Mouse (Mus musculus) gastrocnemius, postnatal 14 days (tissue): Measurements from ENCODE around the gene Ddx19b. TPM values are rescaled to one million over a fixed set of nuclear protein-coding genes. Genes with fewer than 3 reads are reported as not detected.
"Not testable (repeated sequence)": the region's sequence is repeated elsewhere in the genome, so short reads cannot be mapped to it uniquely, and the experiment has no call there.

ENCODE experiments used
- DNase-seq: peaks from one replicate; pipeline ENCODE4 v3.0.0; 2021; ENCODE audit warnings: mixed read lengths
- intact Hi-C: fragments of 180-260 bp; cut with DNase I; formaldehyde crosslinking; loops from one replicate; pipeline ENCODE4 v1.15.1; 2025; ENCODE audit warnings: low total_unique reads
- microRNA-seq, 2 experiments: library from miRNA; unstranded; fragments of <30 nt; microRNA quantifications; one replicate each; pipeline ENCODE4 v1.2.0; 2021
- total RNA-seq, 2 experiments: library from RNA; stranded (reverse); gene quantifications; 2 replicates each; pipeline ENCODE4 v1.2.3; 2021

Ddx19b gene
- total RNA-seq, 2 experiments from 2014 or later = 9.3 to 11.0 TPM

- intact Hi-C loops, DNase-seq: not testable (repeated sequence)
Observed at GRCm38 (mm10) chr8:110976532-110976931, 55.0 kb downstream of the Ddx19b start.

- DNase-seq = peak; percentile 84
- intact Hi-C loops = no loop called here
Observed at GRCm38 (mm10) chr8:110969910-110970770, 61.4 kb downstream of the Ddx19b start.

GRCm38 (mm10) chr8:110967326-110967725 is 64.2 kb downstream of the Ddx19b start:
- no peak for DNase-seq
- intact Hi-C loops = no loop called here

GRCm38 (mm10) chr8:110966586-110966985 is 65.0 kb downstream of the Ddx19b start:
- no peak for DNase-seq
- intact Hi-C loops = no loop called here

- DNase-seq = peak; percentile 76
- intact Hi-C loops = no loop called here
Observed at GRCm38 (mm10) chr8:110965594-110965993, 66.0 kb downstream of the Ddx19b start.

GRCm38 (mm10) chr8:110964666-110965065 is 66.9 kb downstream of the Ddx19b start:
- intact Hi-C loops = no loop called here
- no peak for DNase-seq

- no peak for DNase-seq
- intact Hi-C loops = no loop called here
Observed at GRCm38 (mm10) chr8:110963051-110963450, 68.5 kb downstream of the Ddx19b start.

GRCm38 (mm10) chr8:110959906-110960305 is 71.6 kb downstream of the Ddx19b start:
- DNase-seq = no peak
- intact Hi-C loops = loop anchor here (10.0 kb wide), 1 partner anchor 55 kb away; the partner anchor contains the start of gene Fuk

GRCm38 (mm10) chr8:110959071-110959780 is 72.3 kb downstream of the Ddx19b start:
- intact Hi-C loops = loop anchor here (10.0 kb wide), 1 partner anchor 54 kb away; the partner anchor contains the start of gene Fuk
- DNase-seq = no peak

GRCm38 (mm10) chr8:110958553-110958952 is 73.0 kb downstream of the Ddx19b start:
- intact Hi-C loops = loop anchor here (10.0 kb wide), 1 partner anchor 54 kb away; the partner anchor contains the start of gene Fuk

GRCm38 (mm10) chr8:110958135-110958534 is 73.4 kb downstream of the Ddx19b start:
- intact Hi-C loops = loop anchor here (10.0 kb wide), 1 partner anchor 53 kb away; the partner anchor contains the start of gene Fuk
- DNase-seq = no peak

More at GRCm38 (mm10) chr8:110958553-110958952, 73.0 kb downstream of the Ddx19b start:
- not testable (repeated sequence) for DNase-seq

GRCm38 (mm10) chr8:110957471-110957870 is 74.1 kb downstream of the Ddx19b start:
- no peak for DNase-seq
- intact Hi-C loops = loop anchor here (10.0 kb wide), 1 partner anchor 53 kb away; the partner anchor contains the start of gene Fuk

GRCm38 (mm10) chr8:110956619-110957450 is 74.7 kb downstream of the Ddx19b start:
- DNase-seq = no peak
- intact Hi-C loops = loop anchor here (10.0 kb wide), 1 partner anchor 52 kb away; the partner anchor contains the start of gene Fuk

GRCm38 (mm10) chr8:110954776-110955175 is 76.8 kb downstream of the Ddx19b start:
- no peak for DNase-seq
- intact Hi-C loops = loop anchor here (10.0 kb wide), 1 partner anchor 50 kb away; the partner anchor contains the start of gene Fuk

Small RNA genes lying within 50 kb of the gene (microRNA-seq; reads per million reads assigned to microRNA genes)
- gene Gm24103 = 0 reads per million in 2 experiments
- gene Mir3473d = 0.32 to 0.50 reads per million in 2 experiments

Other genes starting within 250 kb of the Ddx19b start
- gene Il34, start 225.8 kb downstream of the Ddx19b start, total RNA-seq = 10 to 100 TPM; 15.6 to 20.0 TPM
- 10 to 100 TPM; 38.9 to 44.1 TPM for gene Cog4, start 185.2 kb downstream of the Ddx19b start, total RNA-seq
- 10 to 100 TPM; 24.2 to 29.3 TPM for gene Sf3b3, start 185.0 kb downstream of the Ddx19b start, total RNA-seq
- 1 to 10 TPM; 3.3 to 4.1 TPM for gene Fuk, start 129.3 kb downstream of the Ddx19b start, total RNA-seq
- gene St3gal2, start 111.8 kb downstream of the Ddx19b start, total RNA-seq = 10 to 100 TPM; 32.0 to 35.6 TPM
- 10 to 100 TPM; 29.8 to 31.2 TPM for gene Ddx19a, start 34.0 kb downstream of the Ddx19b start, total RNA-seq
- 10 to 100 TPM; 46.3 to 53.3 TPM for gene Aars, start 1.4 kb upstream of the Ddx19b start, total RNA-seq
- gene Exosc6, start 24.6 kb upstream of the Ddx19b start, total RNA-seq = not detected
- under 1 TPM; 0.53 to 0.96 TPM for gene Clec18a, start 60.7 kb upstream of the Ddx19b start, total RNA-seq
- gene Pdpr, start 62.9 kb upstream of the Ddx19b start, total RNA-seq = 10 to 100 TPM; 65.9 to 84.2 TPM
- 10 to 100 TPM; 47.3 to 51.4 TPM for gene Glg1, start 227.5 kb upstream of the Ddx19b start, total RNA-seq